Mouse (Mus musculus) G1E (cell line): Measurements from ENCODE around the gene Agap2. TPM values are rescaled to one million over a fixed set of nuclear protein-coding genes. Genes with fewer than 3 reads are reported as not detected.
A peak's percentile ranks its signal among the peaks of the same experiment; 100 is the strongest.

ENCODE experiments used
- ATAC-seq: 2 replicates; pipeline ENCODE4 v1.8.0; 2016; ENCODE audit warnings: mild to moderate bottlenecking; ENCODE audit not compliant: insufficient number of reproducible peaks, poor library complexity, low FRiP score, severe bottlenecking; ENCODE audit errors: extremely low read depth
- DNase-seq: peaks from one replicate; pipeline ENCODE4 v3.0.0; 2012; ENCODE audit warnings: low spot score
- H3K27me3 ChIP-seq: 2 replicates; pipeline ENCODE4 v1.6.1; 2012; ENCODE audit warnings: mild to moderate bottlenecking, low read length, inconsistent platforms; ENCODE audit not compliant: insufficient read depth
- H3K36me3 ChIP-seq: replicated peaks from 2 replicates; pipeline ENCODE3; 2012; ENCODE audit warnings: mild to moderate bottlenecking, inconsistent platforms
- H3K4me1 ChIP-seq: 2 replicates; pipeline ENCODE4 v1.6.1; 2012; ENCODE audit warnings: low read depth, low read length, inconsistent platforms, mixed read lengths; ENCODE audit not compliant: insufficient read depth
- H3K4me3 ChIP-seq: 2 replicates; pipeline ENCODE4 v1.5.1; 2012; ENCODE audit warnings: low read depth, mild to moderate bottlenecking, inconsistent platforms, low read length, moderate library complexity, mixed read lengths
- H3K9me3 ChIP-seq: replicated peaks from 2 replicates; pipeline ENCODE4 v1.6.1; 2012; ENCODE audit warnings: inconsistent platforms
- CTCF ChIP-seq: IDR thresholded peaks from 2 replicates; pipeline ENCODE4 v1.5.1; 2012; ENCODE audit warnings: low read depth, low read length, inconsistent platforms, mixed read lengths
- GATA1 ChIP-seq: IDR thresholded peaks from 2 replicates; pipeline ENCODE4 v1.6.1; 2012; ENCODE audit warnings: borderline replicate concordance, low read length, inconsistent platforms, mixed read lengths
- GATA2 ChIP-seq: IDR thresholded peaks from 2 replicates; pipeline ENCODE4 v1.6.1; 2012; ENCODE audit warnings: low read depth, low read length, inconsistent platforms, borderline replicate concordance
- POLR2AphosphoS5 ChIP-seq: IDR thresholded peaks from 2 replicates; pipeline ENCODE4 v1.6.1; 2012; ENCODE audit warnings: low read depth, low read length, inconsistent platforms; ENCODE audit not compliant: insufficient replicate concordance
- TAL1 ChIP-seq: conservative IDR thresholded peaks from 2 replicates; pipeline ENCODE4 v1.6.1; 2012; ENCODE audit warnings: low read depth, low read length, inconsistent platforms, mixed read lengths
- polyA plus RNA-seq: library from polyadenylated mRNA; stranded (reverse); fragments of >175 nt; gene quantifications from 2 replicates; pipeline ENCODE4 v1.2.3, GENCODE M21; 2012
- total RNA-seq, 2 experiments: library from RNA; stranded (forward) in 1 of 2; stranded (reverse) in 1 of 2; fragments of 200-1000 nt in 1 of 2; fragments of >200 nt in 1 of 2; fragmentation: Nextera tagmentation in 1 of 2; gene quantifications; 2 replicates each; pipeline ENCODE4 v1.2.3; 2014 to 2017

The Agap2 gene
- total and polyA plus RNA-seq, 3 experiments: 0.26 to 1.3 (median 1.1) TPM

DNA sequence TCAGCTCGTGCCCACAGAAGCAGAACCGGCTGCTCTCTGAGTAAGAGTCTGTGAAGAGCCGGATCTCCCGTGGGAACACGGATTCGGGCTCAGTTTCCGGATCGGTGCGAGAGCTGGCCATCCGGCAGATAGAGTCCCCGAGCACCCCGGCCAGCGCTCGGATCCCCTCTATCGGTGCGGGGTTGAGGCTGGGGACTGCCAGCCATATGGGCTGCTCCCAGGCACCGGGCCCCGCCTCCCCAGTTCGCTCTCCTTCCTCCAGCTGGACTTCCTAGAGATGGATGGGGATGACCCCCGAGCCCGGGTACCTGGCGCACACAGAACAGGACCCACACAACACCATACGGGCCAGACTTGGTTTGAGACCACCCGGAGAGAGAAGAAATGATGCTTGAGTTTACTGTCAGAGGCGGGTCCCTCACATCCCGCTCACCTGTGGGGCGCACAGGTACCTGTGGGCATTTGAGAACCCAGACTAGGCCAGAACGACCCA, 33.8 kb upstream of the Agap2 start, which contains the start of the genes Mettl1 and Eef1akmt3:
TSS of gene Mettl1 (plus strand) at position 141 of the 493 bp plus-strand sequence.
TSS of gene Eef1akmt3 (minus strand) at position 240 of the 493 bp plus-strand sequence.
- ATAC-seq (peak; percentile 24; the same call in 1 of the 2 replicates), DNase-seq (peak; percentile 61)
- Histone ChIP-seq H3K36me3 (peaks cover 34% of the 10 kb centered on the region), H3K4me1 (peaks cover 33% of the 10 kb centered on the region), H3K4me3 (peak within 1 kb of the TSS; percentile 94), H3K9me3 (no peaks in the 10 kb centered on the region), H3K27me3 (peaks cover 27% of the 10 kb centered on the region)
- no peak for TF ChIP-seq TAL1
- TF ChIP-seq POLR2AphosphoS5: no peak
- no peak for TF ChIP-seq GATA1
- no peak for TF ChIP-seq CTCF
- no peak for TF ChIP-seq GATA2

DNA sequence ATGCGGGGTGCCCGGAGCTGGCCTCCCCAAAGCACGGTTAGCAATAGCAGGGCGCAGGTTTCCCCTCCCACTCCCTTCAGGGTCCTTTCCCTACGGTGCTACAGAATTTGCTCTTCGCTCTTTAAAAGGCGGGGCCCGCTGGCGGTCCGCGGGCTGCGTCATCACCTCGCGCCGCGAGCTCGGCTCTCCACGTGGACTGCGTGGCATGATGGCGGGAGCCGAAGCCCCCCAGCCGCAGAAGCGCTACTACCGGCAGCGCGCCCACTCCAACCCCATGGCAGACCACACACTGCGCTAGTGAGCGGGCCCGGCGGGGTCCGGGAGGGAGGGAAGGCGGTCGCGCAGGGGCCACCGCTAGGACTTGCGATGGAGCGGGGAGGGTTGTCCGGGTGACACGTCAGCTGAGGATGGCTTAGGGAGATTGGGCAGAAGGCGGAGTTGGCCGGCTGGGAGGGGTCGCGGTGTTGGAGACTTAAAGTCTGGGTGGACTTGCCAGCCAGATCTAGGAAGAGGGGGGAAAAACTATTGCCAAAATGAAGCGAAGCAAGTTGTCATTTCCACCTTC, 33.2 kb upstream of the Agap2 start:
- Histone ChIP-seq H3K4me1 (peaks cover 33% of the 10 kb centered on the region), H3K9me3 (no peaks in the 10 kb centered on the region), H3K36me3 (peaks cover 39% of the 10 kb centered on the region), H3K4me3 (peak overlapping the region; percentile 94), H3K27me3 (peaks cover 25% of the 10 kb centered on the region)
- TF ChIP-seq TAL1: no peak
- TF ChIP-seq POLR2AphosphoS5: no peak
- no peak for TF ChIP-seq CTCF
- no peak for TF ChIP-seq GATA2
- TF ChIP-seq GATA1: no peak
- ATAC-seq (peak; percentile 64), DNase-seq (peak; percentile 79)

DNA sequence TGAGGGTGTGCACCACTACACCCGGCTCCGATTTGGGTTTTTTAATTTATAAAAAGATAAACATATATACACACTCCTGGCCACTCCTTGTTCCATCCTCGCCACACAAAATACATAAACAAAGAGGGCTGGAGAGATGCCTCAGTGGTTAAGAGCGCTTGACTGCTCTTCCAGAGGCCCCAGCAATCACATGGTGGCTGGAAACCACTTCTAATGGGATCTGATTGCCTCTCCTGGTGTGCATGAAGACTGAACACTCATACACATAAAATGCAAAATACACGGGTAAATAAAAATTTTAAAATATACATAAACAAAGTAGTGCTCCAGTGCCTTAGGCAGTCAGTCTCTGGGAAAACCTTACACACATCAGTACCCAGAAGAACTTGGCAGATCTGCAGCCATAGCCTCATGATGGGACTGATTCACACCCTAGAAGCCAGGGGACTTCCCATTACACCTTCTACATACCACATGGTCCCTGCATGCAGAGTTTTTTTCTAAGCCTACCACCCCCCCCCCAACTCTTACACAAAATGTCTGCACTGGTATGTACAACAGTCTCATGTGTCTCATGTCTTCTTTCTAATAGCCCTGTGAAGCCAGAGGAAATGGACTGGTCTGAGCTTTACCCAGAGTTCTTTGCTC, 32.5 kb upstream of the Agap2 start:
- TF ChIP-seq POLR2AphosphoS5 (no peak), GATA1 (no peak), CTCF (no peak), TAL1 (no peak), GATA2 (no peak)
- Histone ChIP-seq H3K36me3 (peaks cover 44% of the 10 kb centered on the region), H3K9me3 (no peaks in the 10 kb centered on the region), H3K4me1 (peaks cover 33% of the 10 kb centered on the region), H3K4me3 (peak overlapping the region; percentile 94), H3K27me3 (peaks cover 22% of the 10 kb centered on the region)
- DNase-seq (no peak), ATAC-seq (no peak)

GRCm38 (mm10) chr10:127043187-127043586, 31.9 kb upstream of the Agap2 start:
- peaks cover 50% of the 10 kb centered on the region for H3K36me3 ChIP-seq
- peaks cover 33% of the 10 kb centered on the region for H3K4me1 ChIP-seq
- H3K27me3 ChIP-seq: peaks cover 19% of the 10 kb centered on the region
- DNase-seq: no peak
- no peaks in the 10 kb centered on the region for H3K9me3 ChIP-seq
- H3K4me3 ChIP-seq: no peak overlapping the region; the same call in 1 of the 2 replicates
- TF ChIP-seq TAL1 (no peak), POLR2AphosphoS5 (no peak), CTCF (no peak), GATA1 (no peak), GATA2 (no peak)
- no peak for ATAC-seq

DNA sequence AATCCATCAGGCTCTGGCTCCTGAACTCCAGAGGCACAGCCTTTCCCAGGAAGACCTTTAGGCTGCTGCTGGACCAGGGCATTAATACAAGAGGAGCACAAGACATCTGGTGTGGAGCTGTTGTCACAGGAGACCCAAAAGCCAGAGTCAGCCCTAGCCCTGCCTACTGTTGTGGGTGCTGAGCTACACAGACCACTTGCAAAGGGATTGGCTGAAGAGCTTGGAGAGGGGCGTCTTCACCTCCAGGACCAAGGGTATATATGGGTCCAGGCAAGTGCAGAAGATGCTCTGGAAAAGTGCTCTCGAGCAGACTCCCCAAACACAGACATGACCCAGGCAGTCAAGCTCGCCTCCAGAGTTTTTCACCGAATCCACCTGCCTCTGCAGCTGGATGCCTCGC, 27.1 kb upstream of the Agap2 start, which contains the start of gene Cyp27b1:
TSS of gene Cyp27b1 (plus strand) at position 297 of the 400 bp plus-strand sequence.
- Histone ChIP-seq H3K4me3 (no peak within 1 kb of the TSS), H3K9me3 (no peaks in the 10 kb centered on the region), H3K4me1 (peaks cover 12% of the 10 kb centered on the region), H3K36me3 (peaks cover 52% of the 10 kb centered on the region), H3K27me3 (peaks cover 30% of the 10 kb centered on the region)
- DNase-seq: no peak
- TF ChIP-seq POLR2AphosphoS5 (no peak), TAL1 (no peak), GATA1 (no peak), GATA2 (no peak), CTCF (no peak)
- ATAC-seq: no peak

DNA sequence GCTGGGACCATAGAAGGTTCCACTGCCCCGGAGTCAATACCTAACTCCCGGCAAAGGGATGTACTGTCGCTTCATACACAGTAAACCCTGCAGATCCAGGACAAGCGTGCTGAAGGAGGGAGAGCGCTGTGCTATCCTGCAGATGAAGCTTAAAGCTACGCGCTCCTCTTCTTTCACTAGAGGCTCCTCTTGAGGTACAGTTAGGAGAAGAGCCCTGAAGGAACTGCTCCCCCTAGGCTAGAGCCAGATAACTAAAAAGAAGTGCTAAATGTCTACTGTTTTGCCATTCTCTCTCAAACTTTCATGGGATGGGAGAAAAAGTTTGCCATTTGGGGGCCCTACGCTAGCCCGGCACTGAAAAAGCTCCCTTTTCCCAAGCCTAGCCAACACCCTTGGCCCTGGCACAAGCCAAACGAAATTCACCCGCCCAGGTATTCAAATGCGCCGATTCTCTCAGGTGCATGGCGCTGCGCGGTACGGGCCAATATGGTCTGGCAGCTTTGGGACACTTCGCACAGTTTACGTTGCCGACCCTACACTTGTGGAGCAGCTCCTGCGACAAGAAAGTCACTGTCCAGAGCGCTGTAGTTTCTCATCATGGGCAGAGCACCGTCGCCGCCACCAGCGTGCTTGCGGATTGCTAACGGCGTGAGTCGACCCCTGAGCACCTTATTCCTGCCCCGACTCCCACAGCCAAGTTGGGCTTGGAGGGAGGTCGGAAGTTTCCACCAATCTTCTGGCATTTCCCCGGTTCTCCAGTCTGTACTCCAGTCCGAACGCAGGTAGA, 26.3 kb upstream of the Agap2 start:
- Histone ChIP-seq H3K27me3 (peaks cover 36% of the 10 kb centered on the region), H3K4me3 (no peak overlapping the region), H3K9me3 (no peaks in the 10 kb centered on the region), H3K4me1 (peaks cover 4% of the 10 kb centered on the region; the same call in 1 of the 2 replicates), H3K36me3 (peaks cover 44% of the 10 kb centered on the region)
- no peak for DNase-seq
- no peak for ATAC-seq
- TF ChIP-seq TAL1 (no peak), POLR2AphosphoS5 (no peak), GATA1 (no peak), GATA2 (no peak), CTCF (no peak)
